Mouse (Mus musculus): Measurements from ENCODE around the gene Cep85l. TPM values are rescaled to one million over a fixed set of nuclear protein-coding genes. Genes with fewer than 3 reads are reported as not detected.

Gene Cep85l
- total and polyA plus RNA-seq, 2 experiments from 2014 or later = 6.0 to 15.2 TPM

DNA sequence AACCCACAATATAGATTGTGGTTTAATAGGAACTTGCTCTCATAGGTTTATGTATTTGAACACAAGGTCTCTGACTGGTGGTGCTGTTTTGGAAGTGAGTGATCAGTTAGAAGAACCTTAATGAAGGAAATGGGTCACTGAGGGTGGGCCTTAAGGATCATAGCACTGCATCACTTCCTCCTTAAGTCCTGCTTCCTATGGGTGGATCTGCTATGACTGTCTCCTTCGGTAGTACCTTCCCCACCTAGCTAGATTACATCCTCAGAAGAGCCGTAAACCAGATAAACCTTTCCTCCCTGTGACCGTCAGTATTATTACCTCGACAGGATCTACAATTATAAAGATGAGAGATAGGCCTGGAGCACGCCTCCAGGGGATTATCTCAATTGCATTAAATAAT is 5.7 kb upstream of the Cep85l start:
- no peaks in the 10 kb centered on the region for H3K36me3 ChIP-seq (ENCODE audit: insufficient read depth, low read length)
- H3K4me3 ChIP-seq (ENCODE audit: low read depth, low read length) = no peak overlapping the region
- no peak for DNase-seq (ENCODE audit: low spot score)
- H3K4me2 ChIP-seq (ENCODE audit: low read depth, low read length, poor library complexity, severe bottlenecking) = no peak overlapping the region
- H3K27me3 ChIP-seq (ENCODE audit: insufficient read depth, low read length) = no peaks in the 10 kb centered on the region
- no peak overlapping the region for H3K9ac ChIP-seq (replicated peaks; ENCODE audit: low read length, poor library complexity, severe bottlenecking)
- TF ChIP-seq CTCF (IDR thresholded peaks at IDR 0.05) = no peak
- no peak overlapping the region for H3K27ac ChIP-seq (ENCODE audit: low read depth, low read length)
- WGBS = 77% methylated on average over 5 of the region's 5 CpGs
- no peak for ATAC-seq (ENCODE audit: low FRiP score)
- H3K9me3 ChIP-seq (ENCODE audit: low read length) = no peaks in the 10 kb centered on the region
- H3K4me1 ChIP-seq (ENCODE audit: insufficient read depth, low read length) = no peaks in the 10 kb centered on the region

DNA sequence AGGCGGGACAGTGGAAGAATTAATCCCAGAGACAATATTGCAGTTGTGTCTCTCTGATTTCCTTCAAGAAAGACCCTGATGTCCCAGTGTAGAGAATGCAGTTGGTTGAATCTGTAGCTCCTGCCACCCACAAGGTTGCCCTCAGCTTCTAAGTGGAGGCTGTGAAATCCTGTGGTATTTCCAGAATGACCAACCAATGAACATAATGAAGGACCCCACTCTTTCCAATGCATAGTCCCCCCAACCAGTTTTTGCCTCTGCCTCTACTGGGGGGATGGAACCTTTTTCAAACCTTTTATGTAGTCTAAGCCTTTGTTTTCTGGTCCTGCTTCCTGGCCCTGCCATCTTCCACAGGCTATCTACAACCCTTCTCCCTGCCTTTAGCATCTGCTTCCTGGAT is 5.1 kb upstream of the Cep85l start:
- no peak for ATAC-seq (ENCODE audit: low FRiP score)
- 88% methylated on average over 1 of the region's 1 CpGs for WGBS
- Histone ChIP-seq H3K27me3 (ENCODE audit: insufficient read depth, low read length) (no peaks in the 10 kb centered on the region), H3K4me3 (ENCODE audit: low read depth, low read length) (no peak overlapping the region), H3K4me2 (ENCODE audit: low read depth, low read length, poor library complexity, severe bottlenecking) (no peak overlapping the region), H3K36me3 (ENCODE audit: insufficient read depth, low read length) (no peaks in the 10 kb centered on the region), H3K27ac (ENCODE audit: low read depth, low read length) (no peak overlapping the region), H3K9ac (replicated peaks; ENCODE audit: low read length, poor library complexity, severe bottlenecking) (no peak overlapping the region), H3K9me3 (ENCODE audit: low read length) (no peaks in the 10 kb centered on the region), H3K4me1 (ENCODE audit: insufficient read depth, low read length) (no peaks in the 10 kb centered on the region)
- no peak for TF ChIP-seq CTCF (IDR thresholded peaks at IDR 0.05)
- no peak for DNase-seq (ENCODE audit: low spot score)

DNA sequence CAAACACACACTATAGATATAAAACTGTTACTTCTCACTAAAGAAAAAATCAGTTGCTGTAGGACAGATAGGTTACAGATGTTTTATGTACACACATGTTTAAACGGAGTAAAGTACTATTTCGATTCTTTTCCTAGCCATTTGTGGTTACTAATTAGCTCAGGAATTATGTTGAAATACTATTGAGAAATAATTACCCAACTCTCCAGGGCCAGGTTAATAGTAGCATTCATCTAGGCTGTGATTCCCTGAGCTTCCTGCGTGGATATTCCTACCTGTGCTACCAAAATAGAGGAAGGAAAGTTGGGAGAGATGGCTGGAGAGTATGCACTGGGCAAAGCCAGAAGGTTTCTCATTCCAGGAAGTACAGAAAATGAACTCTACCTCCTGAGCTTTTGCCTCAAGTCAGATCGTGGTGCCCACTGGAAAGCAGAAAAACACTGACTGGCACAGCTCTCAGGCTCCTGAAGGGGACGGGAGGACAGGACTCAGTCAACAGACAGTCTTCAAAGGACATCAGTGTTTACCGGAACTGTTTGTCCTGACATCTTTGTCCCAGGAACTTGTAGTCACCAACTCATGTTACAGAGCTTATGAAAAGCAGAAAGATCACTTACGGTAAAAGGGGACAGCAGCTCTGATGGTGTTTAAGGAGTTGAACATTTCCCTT is 3.1 kb upstream of the Cep85l start:
- DNase-seq (ENCODE audit: low spot score) (no peak), ATAC-seq (ENCODE audit: low FRiP score) (no peak)
- Histone ChIP-seq H3K27me3 (ENCODE audit: insufficient read depth, low read length) (no peaks in the 10 kb centered on the region), H3K9ac (replicated peaks; ENCODE audit: low read length, poor library complexity, severe bottlenecking) (no peak overlapping the region), H3K36me3 (ENCODE audit: insufficient read depth, low read length) (no peaks in the 10 kb centered on the region), H3K4me3 (ENCODE audit: low read depth, low read length) (no peak overlapping the region), H3K9me3 (ENCODE audit: low read length) (no peaks in the 10 kb centered on the region), H3K4me1 (ENCODE audit: insufficient read depth, low read length) (peaks cover 7% of the 10 kb centered on the region; the same call in 1 of the 2 replicates), H3K27ac (ENCODE audit: low read depth, low read length) (no peak overlapping the region), H3K4me2 (ENCODE audit: low read depth, low read length, poor library complexity, severe bottlenecking) (no peak overlapping the region)
- WGBS = 73% methylated on average over 7 of the region's 7 CpGs
- TF ChIP-seq CTCF (IDR thresholded peaks at IDR 0.05) = no peak

DNA sequence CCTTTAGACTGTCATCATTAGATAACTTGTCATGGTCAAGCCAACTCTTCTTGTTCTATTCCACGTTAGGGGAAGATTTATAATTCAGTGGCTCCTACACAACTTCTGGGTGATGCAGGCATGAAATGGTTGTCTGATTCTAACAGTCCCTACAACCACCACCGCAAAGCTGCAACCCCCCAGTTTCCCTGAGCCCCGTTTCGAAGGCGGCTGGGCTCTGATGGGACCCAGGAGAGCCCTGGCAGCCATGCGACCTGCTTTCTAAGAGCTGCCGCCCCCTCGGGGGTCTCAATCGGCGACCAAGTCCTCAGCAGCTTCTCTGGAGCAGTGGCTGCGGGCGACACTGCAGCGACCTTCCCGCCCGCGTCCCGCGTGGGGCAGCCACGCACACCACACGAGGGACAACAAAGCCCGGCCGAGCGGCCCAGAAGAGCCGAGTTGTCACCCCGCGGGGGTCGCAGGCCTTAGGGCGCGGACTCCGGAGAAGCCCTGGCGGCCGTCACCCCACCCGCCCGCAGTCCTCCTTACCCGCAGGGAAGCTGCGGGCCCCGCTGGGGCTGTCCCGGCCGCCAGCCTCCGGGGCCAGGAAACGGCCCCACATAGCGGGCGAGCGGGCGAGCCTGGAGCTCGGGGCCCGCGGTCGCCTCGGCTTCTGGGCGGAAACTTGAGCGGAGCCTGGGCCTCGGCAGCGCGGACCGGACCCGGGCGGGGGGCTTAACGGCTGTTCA is 602 bp downstream of the Cep85l start:
- peak; percentile 15; the same call in 1 of the 2 replicates for TF ChIP-seq CTCF (IDR thresholded peaks at IDR 0.05)
- DNase-seq (ENCODE audit: low spot score) (peak; percentile 60), ATAC-seq (ENCODE audit: low FRiP score) (peak; percentile 84)
- Histone ChIP-seq H3K4me1 (ENCODE audit: insufficient read depth, low read length) (peaks cover 7% of the 10 kb centered on the region; the same call in 1 of the 2 replicates), H3K27ac (ENCODE audit: low read depth, low read length) (peak overlapping the region; percentile 94), H3K27me3 (ENCODE audit: insufficient read depth, low read length) (no peaks in the 10 kb centered on the region), H3K9me3 (ENCODE audit: low read length) (no peaks in the 10 kb centered on the region), H3K36me3 (ENCODE audit: insufficient read depth, low read length) (no peaks in the 10 kb centered on the region), H3K4me3 (ENCODE audit: low read depth, low read length) (peak overlapping the region; percentile 95), H3K9ac (replicated peaks; ENCODE audit: low read length, poor library complexity, severe bottlenecking) (peak overlapping the region; percentile 99), H3K4me2 (ENCODE audit: low read depth, low read length, poor library complexity, severe bottlenecking) (peak overlapping the region; percentile 64)
- 0% methylated on average over 43 of the region's 59 CpGs for WGBS

DNA sequence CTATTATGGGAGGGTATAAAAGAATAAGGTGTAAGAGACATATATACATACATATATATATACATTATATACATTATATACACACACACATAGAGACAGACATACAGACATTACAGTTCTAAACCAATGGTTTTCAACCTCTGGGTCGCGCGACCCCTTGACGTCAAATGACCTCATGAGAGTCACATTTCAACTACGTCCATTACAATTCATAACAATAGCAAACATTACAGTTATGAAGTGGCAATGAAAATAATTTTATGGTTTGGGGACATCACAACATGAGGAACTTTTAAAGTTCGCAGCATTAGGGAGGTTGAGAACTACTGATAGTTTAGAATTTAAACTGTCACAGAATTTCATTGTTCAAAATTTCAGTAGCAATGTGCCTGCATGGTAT is 1.5 kb downstream of the Cep85l start:
- no peak overlapping the region for H3K27ac ChIP-seq (ENCODE audit: low read depth, low read length)
- no peaks in the 10 kb centered on the region for H3K27me3 ChIP-seq (ENCODE audit: insufficient read depth, low read length)
- TF ChIP-seq CTCF (IDR thresholded peaks at IDR 0.05) = no peak
- no peaks in the 10 kb centered on the region for H3K36me3 ChIP-seq (ENCODE audit: insufficient read depth, low read length)
- H3K4me1 ChIP-seq (ENCODE audit: insufficient read depth, low read length) = peaks cover 7% of the 10 kb centered on the region; the same call in 1 of the 2 replicates
- ATAC-seq (ENCODE audit: low FRiP score) = no peak
- WGBS = 76% methylated on average over 6 of the region's 6 CpGs
- no peak for DNase-seq (ENCODE audit: low spot score)
- H3K9ac ChIP-seq (replicated peaks; ENCODE audit: low read length, poor library complexity, severe bottlenecking) = peak overlapping the region; percentile 99; the same call in 1 of the 2 replicates
- H3K4me3 ChIP-seq (ENCODE audit: low read depth, low read length) = peak overlapping the region; percentile 95
- peak overlapping the region; percentile 64 for H3K4me2 ChIP-seq (ENCODE audit: low read depth, low read length, poor library complexity, severe bottlenecking)
- no peaks in the 10 kb centered on the region for H3K9me3 ChIP-seq (ENCODE audit: low read length)

DNA sequence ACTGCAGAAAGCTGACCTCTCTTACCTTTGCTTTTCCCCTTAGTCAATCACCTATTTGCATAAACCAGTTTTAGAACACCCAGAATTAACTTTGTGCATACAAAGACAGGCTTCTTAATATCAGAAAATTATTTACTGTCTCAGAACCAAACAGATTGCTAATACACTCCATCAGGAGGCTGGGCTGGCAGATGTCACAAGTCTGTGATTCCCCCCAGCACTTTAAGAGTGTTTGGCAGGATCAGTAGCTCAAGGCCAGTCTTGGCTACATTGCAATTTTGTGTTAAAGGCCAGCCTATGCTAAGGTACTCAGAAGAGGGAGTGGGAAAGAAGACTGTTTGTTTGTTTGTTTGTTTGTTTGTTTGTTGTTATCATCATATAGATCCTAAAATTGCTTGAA is 2.7 kb downstream of the Cep85l start:
- H3K9me3 ChIP-seq (ENCODE audit: low read length) = no peaks in the 10 kb centered on the region
- no peaks in the 10 kb centered on the region for H3K27me3 ChIP-seq (ENCODE audit: insufficient read depth, low read length)
- H3K4me2 ChIP-seq (ENCODE audit: low read depth, low read length, poor library complexity, severe bottlenecking) = peak overlapping the region; percentile 28
- H3K27ac ChIP-seq (ENCODE audit: low read depth, low read length) = no peak overlapping the region
- H3K4me1 ChIP-seq (ENCODE audit: insufficient read depth, low read length) = peaks cover 7% of the 10 kb centered on the region; the same call in 1 of the 2 replicates
- H3K9ac ChIP-seq (replicated peaks; ENCODE audit: low read length, poor library complexity, severe bottlenecking) = no peak overlapping the region
- H3K4me3 ChIP-seq (ENCODE audit: low read depth, low read length) = 0 out of 2 replicates have a peak overlapping the region, but pooled peaks have one; percentile 5
- peak; percentile 62 for DNase-seq (ENCODE audit: low spot score)
- TF ChIP-seq CTCF (IDR thresholded peaks at IDR 0.05) = no peak
- no peak for ATAC-seq (ENCODE audit: low FRiP score)
- H3K36me3 ChIP-seq (ENCODE audit: insufficient read depth, low read length) = no peaks in the 10 kb centered on the region

Measured in midbrain, postnatal 0 days (tissue).